Mouse (Mus musculus): ENCODE data around the gene Slc9a9.
A peak's percentile ranks its signal among the peaks of the same experiment; 100 is the strongest.

The Slc9a9 gene

DNA sequence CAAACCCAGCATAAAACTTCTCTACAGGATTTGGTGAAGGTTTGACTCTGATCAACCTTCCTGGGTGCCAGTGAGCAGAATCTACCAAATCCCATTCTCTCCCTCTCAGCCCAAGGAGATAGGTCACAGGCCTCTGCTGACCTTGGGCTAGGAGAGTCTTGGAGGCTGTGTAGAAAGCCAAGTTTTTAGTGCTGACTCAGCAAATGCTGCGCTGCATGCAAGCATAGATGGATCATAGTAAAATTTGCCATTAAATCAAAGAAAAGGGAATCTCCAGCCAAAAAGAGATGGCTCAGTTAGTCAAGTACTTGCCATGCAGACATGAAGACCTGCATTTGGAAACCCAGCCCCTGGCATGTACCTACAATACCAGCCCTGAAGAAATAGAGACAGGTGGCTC, 558.4 kb downstream of the Slc9a9 start:
- no peak for DNase-seq

DNA sequence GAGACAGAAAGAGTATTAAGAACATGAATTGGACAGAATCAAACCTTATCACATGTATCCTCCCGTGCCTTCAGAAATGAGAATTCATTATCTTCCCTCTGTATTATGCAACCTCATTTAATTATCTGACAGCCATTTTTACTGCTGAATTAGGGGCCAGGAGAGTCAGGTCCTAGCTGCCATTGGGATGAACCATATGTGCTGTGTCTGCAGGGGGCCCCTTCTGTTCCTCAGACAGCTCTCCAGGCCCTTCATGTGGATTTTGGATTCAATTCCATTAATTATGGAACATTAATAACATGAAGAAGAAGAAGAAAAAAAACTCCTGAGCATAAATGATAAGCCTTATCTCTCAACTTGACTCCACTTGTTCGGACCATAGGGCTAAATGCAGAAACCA, 559.4 kb downstream of the Slc9a9 start:
- peak; percentile 69 to 77 for DNase-seq

DNA sequence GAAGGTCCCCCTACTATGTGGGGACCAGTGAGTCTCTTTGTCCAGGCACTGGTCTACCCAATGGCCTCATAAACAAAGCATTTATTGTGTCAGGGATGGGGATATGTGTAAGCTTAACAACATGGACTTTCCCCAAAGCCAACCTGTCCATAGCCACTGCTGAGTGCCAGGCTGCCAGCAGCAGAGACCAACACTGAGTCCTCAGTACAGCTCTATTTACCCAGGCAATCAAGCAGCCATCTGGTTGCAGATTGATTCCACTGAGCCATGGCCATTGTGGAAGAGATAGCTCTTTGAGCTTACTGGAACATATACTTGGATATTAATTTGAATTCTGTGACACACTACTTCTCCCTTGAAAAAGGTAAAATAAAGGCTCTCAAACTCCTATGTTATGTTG, 570.2 kb downstream of the Slc9a9 start:
- DNase-seq, result peak; percentile 11 to 14

DNA sequence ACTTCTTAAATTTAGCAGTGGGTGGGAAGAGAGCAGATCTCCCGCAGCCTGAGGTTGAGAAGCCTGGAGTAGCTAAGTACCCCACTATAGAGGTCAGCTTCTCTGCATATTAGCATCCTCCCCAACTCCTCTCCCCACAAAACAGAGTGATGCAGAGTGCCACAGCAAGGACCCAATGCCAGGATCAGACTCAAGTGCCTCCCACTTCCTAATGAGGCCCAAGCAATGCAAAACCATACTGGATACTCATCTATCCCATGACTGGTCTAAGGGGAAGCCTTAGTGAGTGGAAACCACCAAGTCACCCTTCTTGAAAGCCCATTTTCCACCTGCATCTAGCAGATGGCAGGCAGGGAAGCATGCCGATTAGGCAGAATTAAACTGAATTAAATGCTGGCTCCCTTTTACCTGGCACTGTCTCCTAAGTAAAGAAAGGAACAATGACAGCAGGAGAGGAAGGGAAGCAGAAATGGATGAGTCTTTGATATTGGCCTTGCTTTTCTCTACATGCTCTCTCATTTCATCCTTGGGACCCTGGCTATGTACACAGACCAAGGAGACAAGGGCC, 573.0 kb downstream of the Slc9a9 start:
- peak; percentile 15 to 24 for DNase-seq

DNA sequence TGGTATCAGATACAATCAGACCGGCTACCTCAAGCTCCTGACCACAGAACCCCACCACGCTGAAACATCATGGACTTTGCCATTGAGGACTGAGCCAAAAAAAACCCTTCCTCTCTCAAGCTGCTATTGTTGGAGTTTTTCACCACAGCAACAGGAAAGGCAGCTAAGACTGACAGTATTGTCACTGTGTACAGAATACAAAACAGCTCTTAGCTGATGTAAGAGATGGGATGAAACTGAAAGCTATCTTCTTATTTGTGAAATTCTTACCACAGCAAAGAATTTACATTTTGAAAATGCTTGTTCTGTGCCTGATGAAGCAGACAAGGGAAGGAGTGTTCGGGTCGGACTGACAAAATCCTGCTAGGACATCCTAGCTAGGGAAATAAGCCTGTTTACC, 584.5 kb downstream of the Slc9a9 start:
- no peak for DNase-seq

DNA sequence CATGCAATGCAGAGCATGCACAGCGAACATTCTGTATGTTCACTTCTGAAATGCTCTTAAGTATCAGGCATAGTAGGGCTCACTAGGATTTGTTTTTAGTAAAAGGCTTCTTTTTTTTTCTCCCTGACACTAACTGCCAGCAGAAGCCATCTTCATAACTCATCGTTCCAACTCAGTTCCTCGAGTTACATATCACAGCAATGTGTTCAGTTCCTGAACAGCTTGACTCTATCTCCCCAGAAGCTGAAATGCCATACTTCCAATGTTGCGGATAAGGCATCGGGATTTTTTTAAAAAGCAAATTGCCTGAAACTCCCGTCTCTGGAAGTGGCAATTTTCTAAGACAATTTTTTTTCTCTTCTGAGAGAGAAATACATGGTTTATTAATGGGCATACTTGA, 586.1 kb downstream of the Slc9a9 start:
- no peak for DNase-seq

DNA sequence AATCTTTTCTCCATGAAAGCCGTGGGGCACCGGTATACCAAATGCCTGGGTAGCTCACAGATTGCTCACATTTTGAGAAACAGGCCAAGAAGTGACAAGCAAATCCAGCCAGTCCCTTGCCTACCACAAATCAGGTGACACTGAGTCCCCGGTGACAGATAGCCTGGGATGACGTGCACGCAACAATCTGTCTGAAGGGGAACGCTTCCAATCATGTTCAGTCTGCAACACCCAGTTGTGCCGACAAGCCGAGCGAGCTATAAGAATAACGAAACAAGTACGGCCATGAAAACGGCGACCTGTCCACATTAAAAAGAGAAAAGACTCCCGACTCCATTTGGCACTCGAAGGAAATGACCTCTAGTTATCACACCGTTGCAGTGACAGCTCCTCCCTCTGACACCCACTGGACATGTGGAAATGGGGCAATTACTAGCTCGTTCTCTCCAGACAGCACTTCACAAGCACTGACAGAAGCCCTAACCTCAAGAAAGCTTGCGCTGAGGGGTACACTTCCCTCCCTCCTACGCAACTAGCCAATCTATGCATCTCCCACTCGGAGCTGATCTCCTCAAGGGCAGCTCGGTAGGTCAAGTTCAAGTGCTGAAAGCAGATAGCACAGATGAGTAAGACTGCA, 587.1 kb downstream of the Slc9a9 start:
- no peak for DNase-seq

DNA sequence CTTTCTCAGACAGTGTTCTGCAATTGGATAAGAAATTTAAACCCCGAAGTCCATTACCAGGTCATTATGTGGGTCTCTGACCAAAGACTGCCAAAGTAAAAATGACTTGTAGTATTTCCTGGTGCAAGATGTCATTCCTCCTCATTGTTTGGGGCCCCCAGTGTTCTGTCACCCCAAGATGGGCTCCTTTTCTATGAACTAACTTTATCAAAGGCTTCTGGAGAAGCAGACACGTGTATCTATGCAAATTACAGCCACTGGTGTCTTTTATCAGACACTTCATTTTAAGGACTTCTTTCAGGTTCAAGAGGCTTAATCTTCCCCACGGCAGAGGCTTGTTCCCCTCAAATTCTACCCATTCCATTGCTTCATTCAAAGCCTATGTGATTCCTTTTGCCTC, 593.1 kb downstream of the Slc9a9 start:
- no peak for DNase-seq

DNA sequence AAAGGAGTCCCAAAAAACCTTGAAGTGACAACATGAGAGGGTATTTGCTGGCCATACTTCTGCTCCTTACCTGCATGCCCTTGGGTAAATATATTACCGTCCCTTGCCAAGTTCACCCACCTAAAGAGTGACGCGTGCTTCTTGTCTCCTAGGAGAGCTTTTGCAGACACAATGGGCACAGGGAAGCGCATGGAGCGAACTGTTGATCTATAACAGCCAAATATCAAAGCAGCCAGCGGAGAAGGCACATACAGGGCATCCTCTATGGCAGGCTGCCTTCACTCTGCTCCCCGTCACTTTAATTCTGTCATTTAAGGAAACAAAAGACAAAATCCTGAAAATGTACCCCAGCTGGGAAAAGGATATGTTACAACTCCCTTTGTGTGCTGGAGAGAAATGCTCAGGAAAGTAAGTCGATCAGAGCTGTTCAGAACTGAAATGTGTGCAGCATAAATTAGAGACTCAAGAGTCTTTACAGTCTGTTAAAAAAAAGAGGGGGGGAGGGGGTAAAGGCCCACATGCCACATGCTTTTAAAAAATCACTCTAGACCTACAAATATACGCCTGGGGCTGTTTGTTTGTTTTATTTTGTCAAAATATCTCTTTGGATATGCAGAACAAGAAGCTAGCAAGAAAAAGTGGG, 594.3 kb downstream of the Slc9a9 start:
- DNase-seq, result no peak

DNA sequence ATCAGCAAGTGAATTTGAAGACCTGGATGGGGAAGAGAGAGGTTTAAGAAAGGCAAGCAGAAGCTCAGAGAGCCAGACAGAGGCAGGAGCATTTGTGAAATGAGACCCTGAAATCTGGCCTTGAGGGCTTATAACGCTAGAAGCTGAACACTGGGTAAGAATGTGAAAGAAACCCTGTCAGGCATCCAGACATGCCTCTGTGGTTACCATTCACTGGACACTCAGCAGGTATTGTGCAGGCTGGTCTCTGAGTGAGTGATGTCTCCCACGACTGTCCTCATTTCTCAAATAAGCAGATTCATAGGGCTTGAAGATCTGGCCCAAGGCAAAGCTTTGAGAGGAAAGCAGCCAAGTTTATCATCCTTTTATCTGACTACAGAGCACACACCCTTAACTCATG, 596.5 kb downstream of the Slc9a9 start:
- DNase-seq, result no peak

DNA sequence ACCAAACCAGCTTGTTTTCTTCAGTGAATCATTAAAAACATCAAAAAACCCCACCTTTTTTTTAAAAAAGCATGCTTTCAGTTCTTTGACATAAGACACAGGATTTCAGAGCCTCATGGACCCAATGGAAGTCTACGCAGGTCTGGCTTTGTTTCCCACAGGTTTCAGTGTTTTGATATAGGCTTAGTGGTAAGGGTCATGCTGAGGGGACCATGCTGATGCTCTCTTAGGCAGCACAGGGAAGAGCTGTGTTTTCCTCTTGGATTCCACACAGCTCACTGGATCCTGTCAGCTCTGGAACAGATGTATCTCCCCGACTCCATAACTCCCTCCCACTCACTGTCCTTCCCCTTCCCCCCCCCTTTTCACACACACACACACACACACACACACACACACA, 597.2 kb downstream of the Slc9a9 start:
- DNase-seq, result no peak

DNA sequence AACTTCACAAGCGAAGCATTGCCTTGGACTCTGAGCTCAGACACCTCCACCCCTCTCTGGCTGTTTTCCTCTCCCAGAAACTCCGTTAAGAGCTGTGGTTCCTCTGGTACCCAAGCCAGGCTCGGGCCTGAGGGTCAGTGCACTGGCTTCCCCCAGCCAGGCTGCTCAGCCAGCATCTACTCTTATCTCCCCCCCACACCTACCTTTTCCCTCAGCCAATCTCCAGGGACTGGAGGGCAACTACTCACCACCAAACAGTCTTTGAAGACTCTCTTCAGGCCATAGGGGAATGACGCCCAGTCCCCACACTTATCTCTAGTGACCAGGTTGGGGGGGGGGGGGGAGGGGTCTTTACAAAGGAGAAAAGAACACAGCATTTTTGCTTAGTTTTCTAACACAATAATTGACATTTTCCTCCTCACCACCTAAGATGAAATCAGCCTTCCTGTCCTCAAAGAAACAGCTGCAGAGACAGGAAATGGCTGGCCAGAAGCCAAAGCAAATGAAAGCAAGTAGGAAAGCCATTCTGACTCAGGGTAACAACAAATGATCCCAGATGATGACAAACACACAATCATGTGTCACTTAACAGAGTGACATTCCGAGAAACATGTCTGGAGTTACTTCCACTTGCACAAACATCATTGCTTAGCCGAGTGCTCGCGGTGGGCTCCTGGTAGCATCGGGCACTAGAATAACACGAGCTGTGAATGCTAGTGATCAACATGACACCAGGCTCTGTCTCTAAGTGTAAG, 610.1 kb downstream of the Slc9a9 start:
- DNase-seq, result no peak
